Mouse (Mus musculus) C2C12 (cell line): Measurements from ENCODE around the gene Atxn7. TPM values are rescaled to one million over a fixed set of nuclear protein-coding genes. Genes with fewer than 3 reads are reported as not detected.

ENCODE experiments used
- H3K27me3 ChIP-seq: one replicate; pipeline ENCODE4 v1.6.1; 2011; ENCODE audit not compliant: control insufficient read depth, insufficient read depth, insufficient read length
- H3K36me3 ChIP-seq: one replicate; pipeline ENCODE4 v1.6.1; 2011; ENCODE audit not compliant: control insufficient read depth, insufficient read depth
- H3K4me3 ChIP-seq: one replicate; pipeline ENCODE4 v1.5.1; 2011; ENCODE audit warnings: mild to moderate bottlenecking, control low read depth; ENCODE audit not compliant: poor library complexity, insufficient read depth, severe bottlenecking
- H3K79me2 ChIP-seq: one replicate; pipeline ENCODE4 v1.6.1; 2011; ENCODE audit not compliant: control insufficient read depth, insufficient read depth
- H3K79me3 ChIP-seq: one replicate; pipeline ENCODE4 v1.6.1; 2011; ENCODE audit warnings: low read depth, control low read depth
- H3ac ChIP-seq: one replicate; pipeline ENCODE3; 2011; ENCODE audit warnings: low read depth; ENCODE audit not compliant: control insufficient read depth, insufficient read length
- CEBPB ChIP-seq: IDR thresholded peaks from one replicate; pipeline ENCODE4 v1.6.1; 2011; ENCODE audit warnings: low read depth, mild to moderate bottlenecking, control low read depth, moderate library complexity
- CTCF ChIP-seq: IDR thresholded peaks from one replicate; pipeline ENCODE4 v1.5.1; 2011; ENCODE audit not compliant: control insufficient read depth, insufficient read depth, insufficient read length
- FOSL1 ChIP-seq: IDR thresholded peaks from one replicate; pipeline ENCODE4 v1.8.0; 2011; ENCODE audit warnings: mild to moderate bottlenecking, low read length; ENCODE audit not compliant: poor library complexity, insufficient read depth, severe bottlenecking
- MAX ChIP-seq: IDR thresholded peaks from one replicate; pipeline ENCODE4 v1.6.1; 2011; ENCODE audit warnings: mild to moderate bottlenecking, control low read depth
- MYOD1 ChIP-seq: IDR thresholded peaks from one replicate; pipeline ENCODE4 v1.6.1; 2011; ENCODE audit warnings: low read depth; ENCODE audit not compliant: control insufficient read depth, insufficient read length
- MYOG ChIP-seq: IDR thresholded peaks from one replicate; pipeline ENCODE4 v1.6.1; 2011; ENCODE audit not compliant: control insufficient read depth, insufficient read length; ENCODE audit errors: extremely low read depth
- USF1 ChIP-seq: IDR thresholded peaks from one replicate; pipeline ENCODE4 v1.6.1; 2011; ENCODE audit warnings: low read depth, mild to moderate bottlenecking, control low read depth, moderate library complexity
- polyA plus RNA-seq: library from polyadenylated mRNA; unstranded; fragments of >200 nt; fragmentation: generic; extraction: Trizol; gene quantifications from one replicate; pipeline ENCODE4 v1.2.1, GENCODE M21; 2012; ENCODE audit warnings: missing spikeins

Atxn7 gene
- polyA plus RNA-seq, 1 experiment = 1.9 TPM

- H3K36me3 ChIP-seq = no peaks in the 10 kb centered on the region
- no peak overlapping the region for H3K4me3 ChIP-seq
- H3K79me3 ChIP-seq = peaks cover 3% of the 10 kb centered on the region
- TF ChIP-seq USF1 (no peak), MYOD1 (no peak), MYOG (no peak), FOSL1 (no peak), CTCF (no peak), CEBPB (no peak), MAX (no peak)
- no peaks in the 10 kb centered on the region for H3K27me3 ChIP-seq
- no peaks in the 10 kb centered on the region for H3K79me2 ChIP-seq
- no peak overlapping the region for H3ac ChIP-seq
Observed at GRCm38 (mm10) chr14:14063382-14063781, 102.1 kb downstream of the Atxn7 start.

DNA sequence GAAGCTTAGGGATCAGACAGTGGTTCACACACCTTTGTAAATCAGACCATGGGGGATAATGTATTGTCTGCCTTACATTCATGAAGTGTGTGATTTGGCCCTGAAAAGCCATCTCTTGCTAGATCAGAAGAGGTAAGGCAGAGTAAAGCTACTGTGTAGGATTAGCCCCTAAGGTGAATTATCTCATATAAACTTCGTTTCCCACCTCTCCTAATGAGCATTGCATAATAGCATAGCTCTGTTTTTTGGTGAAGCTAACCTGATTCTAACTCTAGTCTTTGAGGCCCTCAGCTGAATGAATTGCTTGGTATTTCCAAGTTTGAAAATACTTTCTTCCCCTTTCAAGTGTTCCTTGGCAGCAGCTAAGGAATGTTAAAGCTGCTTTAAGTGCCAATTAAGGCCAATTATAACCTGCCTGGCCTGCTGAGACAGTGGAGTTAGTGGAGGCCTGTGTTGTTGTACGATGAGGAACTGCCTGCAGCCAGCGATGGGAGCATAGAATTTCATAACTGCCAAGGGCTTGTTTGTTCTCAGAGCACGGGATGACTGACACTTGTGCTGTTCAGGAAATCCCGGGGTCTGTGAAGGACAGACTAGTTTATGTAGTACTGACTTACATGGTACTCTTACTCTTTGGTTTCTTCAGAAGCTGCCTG is 103.4 kb downstream of the Atxn7 start:
- Histone ChIP-seq H3K27me3 (no peaks in the 10 kb centered on the region), H3K4me3 (no peak overlapping the region), H3K79me3 (peaks cover 3% of the 10 kb centered on the region), H3K36me3 (no peaks in the 10 kb centered on the region), H3K79me2 (no peaks in the 10 kb centered on the region), H3ac (no peak overlapping the region)
- TF ChIP-seq MYOD1 = no peak
- no peak for TF ChIP-seq CEBPB
- no peak for TF ChIP-seq MAX
- no peak for TF ChIP-seq CTCF
- no peak for TF ChIP-seq FOSL1
- TF ChIP-seq USF1 = no peak
- TF ChIP-seq MYOG = no peak

DNA sequence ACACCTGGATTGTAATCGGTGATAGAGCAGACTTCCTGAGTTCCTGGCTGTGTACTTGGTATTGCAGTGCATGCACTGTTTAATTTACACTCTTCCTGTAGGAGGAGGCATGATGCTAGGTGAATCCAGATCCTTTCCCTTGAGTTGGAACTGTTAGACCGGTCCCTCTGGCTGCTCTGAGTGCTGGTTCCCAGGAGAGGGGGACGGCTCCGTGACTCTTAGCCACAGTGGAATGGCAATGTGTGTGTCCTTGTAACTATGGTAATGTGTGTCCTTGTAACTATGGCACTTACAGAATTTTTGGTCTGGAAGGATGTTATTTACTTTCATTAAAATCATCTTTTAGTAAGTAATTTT is 103.9 kb downstream of the Atxn7 start:
- H3K36me3 ChIP-seq = no peaks in the 10 kb centered on the region
- no peaks in the 10 kb centered on the region for H3K27me3 ChIP-seq
- H3K79me2 ChIP-seq = no peaks in the 10 kb centered on the region
- no peak overlapping the region for H3ac ChIP-seq
- TF ChIP-seq MAX (no peak), FOSL1 (no peak), USF1 (no peak), MYOG (no peak), CTCF (no peak), CEBPB (no peak), MYOD1 (no peak)
- H3K4me3 ChIP-seq = no peak overlapping the region
- peaks cover 3% of the 10 kb centered on the region for H3K79me3 ChIP-seq

- TF ChIP-seq MAX = no peak
- TF ChIP-seq USF1 = no peak
- no peak for TF ChIP-seq FOSL1
- TF ChIP-seq CEBPB = no peak
- TF ChIP-seq MYOG = no peak
- no peak for TF ChIP-seq CTCF
- TF ChIP-seq MYOD1 = no peak
Observed at GRCm38 (mm10) chr14:14066241-14066640, 105.0 kb downstream of the Atxn7 start.

GRCm38 (mm10) chr14:14067648-14068472 is 106.6 kb downstream of the Atxn7 start:
- Histone ChIP-seq H3K27me3 (no peaks in the 10 kb centered on the region), H3K79me3 (peaks cover 3% of the 10 kb centered on the region), H3K4me3 (no peak overlapping the region), H3ac (no peak overlapping the region), H3K36me3 (no peaks in the 10 kb centered on the region), H3K79me2 (no peaks in the 10 kb centered on the region)
- TF ChIP-seq CTCF (no peak), MYOD1 (no peak), USF1 (no peak), MYOG (no peak), MAX (no peak), FOSL1 (no peak), CEBPB (no peak)

More at GRCm38 (mm10) chr14:14066241-14066640, 105.0 kb downstream of the Atxn7 start:
- Histone ChIP-seq H3K4me3 (no peak overlapping the region), H3K79me3 (peaks cover 3% of the 10 kb centered on the region), H3K79me2 (no peaks in the 10 kb centered on the region), H3K36me3 (no peaks in the 10 kb centered on the region), H3K27me3 (no peaks in the 10 kb centered on the region), H3ac (no peak overlapping the region)
